Mouse (Mus musculus) left cerebral cortex, adult 11 months (tissue): Measurements from ENCODE around the gene Sv2b.
"Not testable (repeated sequence)": the region's sequence is repeated elsewhere in the genome, so short reads cannot be mapped to it uniquely, and the experiment has no call there.

ENCODE experiments used
- DNase-seq: peaks from one replicate; pipeline ENCODE4 v3.0.0; 2022; ENCODE audit warnings: low spot score

The Sv2b gene

DNA sequence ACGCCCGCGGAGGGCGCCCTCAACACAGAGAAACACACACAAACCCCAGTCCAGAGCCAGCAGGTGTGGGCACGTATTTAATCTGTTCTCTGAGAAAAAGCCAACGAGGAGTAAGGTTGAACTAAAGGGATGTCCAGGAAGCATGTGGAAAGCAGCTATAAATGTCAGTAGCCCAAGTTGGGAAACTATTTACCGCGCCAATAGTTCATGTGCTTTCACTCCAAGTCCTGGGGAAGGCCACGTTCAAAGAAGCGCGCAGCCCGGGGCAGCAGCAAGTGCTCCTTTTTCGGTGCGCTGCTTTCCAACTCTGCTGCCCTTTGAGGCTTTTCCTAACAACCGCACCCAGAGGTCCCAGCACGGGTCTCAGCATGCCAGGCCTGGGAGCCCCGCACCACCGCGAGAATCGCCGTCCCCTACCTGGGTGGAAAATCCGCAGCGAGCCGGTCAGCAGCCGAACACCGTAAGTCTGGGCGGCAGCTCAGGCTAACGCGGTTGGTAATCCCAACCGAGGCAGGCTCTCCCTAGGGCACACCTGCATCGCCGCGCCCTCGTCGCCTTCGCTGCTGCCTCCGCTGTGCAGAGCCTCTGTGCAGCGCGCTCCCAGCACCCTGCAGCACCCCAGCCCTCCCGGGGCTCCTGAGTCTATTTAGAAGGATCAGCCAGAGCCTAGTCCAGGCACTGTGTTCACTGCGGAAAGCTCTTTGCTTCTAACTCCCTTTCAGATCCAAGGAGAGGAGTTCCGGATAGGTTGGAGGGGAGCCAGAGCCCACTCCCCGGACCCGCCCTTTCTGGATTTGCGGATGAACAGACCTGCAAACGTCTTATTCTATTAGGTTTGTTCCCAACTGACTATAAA, at the start of gene Sv2b:
Gene Sv2b, minus strand, starts transcription at position 806 of the 856 bp plus-strand sequence.
- no peak for DNase-seq

DNA sequence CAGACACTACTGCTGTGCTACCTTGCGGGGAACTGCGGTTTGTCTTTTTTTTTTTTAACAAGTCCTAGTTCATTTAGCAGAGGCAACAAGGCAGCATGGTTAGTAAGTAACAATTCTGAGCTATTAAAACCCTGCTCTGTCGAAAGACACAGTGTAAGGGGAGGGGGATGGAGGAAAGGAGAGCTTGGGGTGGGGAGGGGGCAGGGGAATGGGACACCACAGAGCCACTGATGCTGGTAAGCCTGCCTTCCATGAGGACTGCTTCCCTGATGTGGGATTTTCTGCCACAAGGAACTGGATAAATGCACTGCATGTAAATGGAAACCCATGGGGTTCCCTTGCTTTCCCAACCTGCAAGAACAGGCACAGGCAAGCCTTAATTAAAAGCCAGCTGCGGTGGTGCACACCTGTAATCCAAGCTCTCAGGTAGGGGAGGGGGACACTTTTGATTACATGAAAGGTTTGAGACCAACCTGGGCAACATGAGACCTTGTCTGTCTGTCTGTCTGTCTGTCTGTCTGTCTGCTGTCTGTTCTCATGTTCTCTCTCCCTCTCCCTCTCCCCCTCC, 49.3 kb upstream of the Sv2b start:
- DNase-seq, result no peak

- DNase-seq, result no peak
Observed at GRCm38 (mm10) chr7:75355521-75355920, 46.5 kb upstream of the Sv2b start.

- no peak for DNase-seq
Observed at GRCm38 (mm10) chr7:75352777-75353374, 43.8 kb upstream of the Sv2b start.

DNA sequence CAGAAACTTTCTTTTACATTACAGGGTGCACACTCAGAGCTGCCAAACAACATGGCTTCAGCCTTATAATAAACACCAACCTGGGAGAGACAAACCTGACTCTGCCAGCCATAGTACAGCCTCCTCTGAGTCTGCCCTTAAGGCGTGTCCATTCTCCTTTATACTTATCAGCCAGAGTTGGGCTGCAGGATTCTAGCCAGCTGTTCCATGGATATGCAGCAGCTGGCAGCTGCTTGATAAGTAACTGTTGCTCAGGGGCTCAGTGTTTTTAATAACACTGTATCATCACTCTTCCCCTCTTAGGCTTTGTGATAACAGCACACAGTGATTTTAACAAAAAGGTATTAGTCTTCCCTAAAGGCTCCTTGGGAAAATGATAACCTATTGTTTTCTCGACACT, 41.1 kb upstream of the Sv2b start:
- DNase-seq, result no peak

DNA sequence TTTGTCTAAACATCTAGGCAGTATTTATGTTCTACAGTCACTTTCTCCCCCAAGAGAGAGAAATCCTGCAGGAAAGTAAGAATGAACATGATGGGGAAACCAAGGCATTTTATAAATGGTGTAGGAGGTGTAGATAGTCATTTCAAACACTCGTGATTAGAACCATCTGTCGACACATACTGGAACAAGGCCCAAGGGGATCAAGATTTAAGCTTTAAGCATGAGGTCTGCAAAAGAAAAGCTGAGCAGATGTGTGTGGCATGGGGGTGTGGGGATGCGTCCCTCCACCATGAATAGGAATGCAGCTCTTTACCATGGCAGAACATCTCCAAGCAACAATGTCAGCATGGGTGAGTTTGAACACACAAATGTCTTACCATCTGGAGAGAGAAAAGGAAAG, 23.2 kb upstream of the Sv2b start:
- DNase-seq, result no peak

DNA sequence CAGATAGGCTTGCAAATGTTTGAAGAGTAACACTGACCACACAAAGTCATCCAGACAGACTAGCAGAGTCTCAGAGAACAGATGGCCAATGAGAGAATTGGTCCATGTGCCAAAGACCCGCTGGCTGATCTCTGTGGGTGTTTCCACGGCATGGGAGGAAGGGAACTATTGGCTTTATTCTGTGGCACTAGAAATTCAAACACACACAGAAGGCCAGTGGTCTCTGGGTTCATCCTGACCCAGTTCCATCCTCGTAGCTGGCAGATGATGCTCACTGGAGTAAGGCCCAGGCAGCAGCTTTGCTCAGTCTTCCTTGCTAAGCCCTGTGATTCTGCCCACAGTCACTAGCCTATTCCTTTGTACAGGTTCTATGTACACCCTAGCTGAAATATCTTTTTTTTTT, 20.7 kb upstream of the Sv2b start:
- DNase-seq, result no peak

GRCm38 (mm10) chr7:75328721-75329362, 19.8 kb upstream of the Sv2b start:
- no peak for DNase-seq

- DNase-seq, result no peak
Observed at GRCm38 (mm10) chr7:75325273-75325672, 16.2 kb upstream of the Sv2b start.

GRCm38 (mm10) chr7:75322742-75323141, 13.7 kb upstream of the Sv2b start:
- not testable (repeated sequence) for DNase-seq

- no peak for DNase-seq
Observed at GRCm38 (mm10) chr7:75320009-75320408, 10.9 kb upstream of the Sv2b start.

DNA sequence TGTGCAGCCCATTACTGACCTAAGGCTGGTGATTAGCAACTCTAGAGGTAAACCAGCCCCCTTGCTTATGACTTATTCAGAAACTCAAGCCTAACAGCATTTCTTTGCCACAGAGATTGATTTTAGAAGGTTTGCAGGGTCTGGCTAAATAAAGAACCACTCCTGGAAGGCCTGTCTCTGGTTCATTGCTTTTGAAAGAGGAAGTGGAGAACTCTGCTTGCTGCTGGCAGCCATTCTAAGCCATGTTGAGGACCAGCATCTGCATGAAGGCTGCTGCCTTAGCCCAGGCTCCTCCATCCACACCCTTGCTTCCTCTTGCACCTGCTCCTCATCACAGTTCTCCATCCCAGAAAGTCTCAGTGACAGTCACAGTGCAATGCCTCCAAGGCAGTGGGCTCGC, 9.3 kb upstream of the Sv2b start:
- no peak for DNase-seq

DNA sequence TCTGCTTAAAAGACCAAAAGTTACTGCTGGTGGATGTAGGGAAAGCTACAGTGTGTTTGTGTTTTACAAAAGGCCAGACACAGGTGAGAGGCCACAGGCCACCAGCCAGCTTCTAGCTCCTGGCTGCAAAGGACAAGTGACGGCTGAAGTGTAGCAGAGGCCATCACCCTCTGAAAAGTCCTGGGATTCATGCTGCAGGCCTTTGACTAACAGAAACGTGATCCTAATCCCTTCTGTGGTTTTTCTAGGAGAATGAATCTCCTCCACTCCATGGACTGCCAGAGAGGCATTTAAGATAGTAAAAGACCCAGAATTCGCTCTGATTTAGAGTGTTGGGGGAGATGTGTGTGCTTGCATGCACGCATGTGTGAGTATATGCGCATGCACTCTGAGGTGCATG, 5.8 kb upstream of the Sv2b start:
- no peak for DNase-seq

GRCm38 (mm10) chr7:75309570-75309969, 508 bp upstream of the Sv2b start:
- no peak for DNase-seq

- DNase-seq, result no peak
Observed at GRCm38 (mm10) chr7:75308140-75308456, 964 bp downstream of the Sv2b start.

GRCm38 (mm10) chr7:75307570-75308087, 1.4 kb downstream of the Sv2b start:
- no peak for DNase-seq

GRCm38 (mm10) chr7:75305901-75306465, 3.1 kb downstream of the Sv2b start:
- no peak for DNase-seq

- DNase-seq, result no peak
Observed at GRCm38 (mm10) chr7:75302523-75303215, 6.4 kb downstream of the Sv2b start.

DNA sequence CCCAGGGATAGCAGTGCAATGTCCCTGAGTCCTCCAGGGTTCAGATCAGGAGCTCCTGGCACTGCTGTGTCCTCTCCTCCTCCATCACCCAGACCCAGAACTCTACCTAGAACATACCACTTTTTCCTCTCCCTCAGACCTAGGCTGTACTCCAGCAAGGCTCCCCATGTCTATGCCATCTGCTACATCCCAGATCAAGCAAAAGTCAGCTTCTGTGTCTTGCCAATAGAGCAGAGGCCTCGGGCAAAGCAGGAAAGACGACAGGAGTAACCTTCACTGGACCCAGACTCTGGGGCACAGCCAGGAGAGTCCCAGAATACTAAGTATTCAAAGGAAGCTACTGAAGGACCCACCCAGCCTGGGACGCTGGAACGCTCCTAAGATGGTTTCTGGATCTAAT, 9.8 kb downstream of the Sv2b start:
- DNase-seq, result no peak

DNA sequence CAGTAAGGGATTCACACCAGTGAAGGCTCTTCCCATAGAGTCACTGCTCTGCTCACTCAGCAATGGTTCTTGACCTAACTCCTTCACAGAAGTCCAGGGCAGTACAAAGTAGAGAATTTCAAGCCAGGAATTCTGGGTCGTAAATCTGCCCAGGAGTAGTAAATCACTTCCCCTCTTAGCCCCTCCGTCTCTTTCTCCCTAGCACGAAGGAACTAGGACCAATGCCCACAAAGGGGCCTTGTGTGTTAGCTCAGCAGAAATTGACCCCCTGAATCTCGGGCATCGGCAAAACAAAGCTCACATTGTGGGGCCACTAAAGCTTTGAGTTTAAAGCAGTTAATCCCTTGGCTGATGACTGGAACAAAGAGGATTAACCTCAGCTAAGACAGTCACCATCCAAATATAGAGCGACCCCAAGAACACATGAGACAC, 12.4 kb downstream of the Sv2b start:
- DNase-seq, result no peak

DNA sequence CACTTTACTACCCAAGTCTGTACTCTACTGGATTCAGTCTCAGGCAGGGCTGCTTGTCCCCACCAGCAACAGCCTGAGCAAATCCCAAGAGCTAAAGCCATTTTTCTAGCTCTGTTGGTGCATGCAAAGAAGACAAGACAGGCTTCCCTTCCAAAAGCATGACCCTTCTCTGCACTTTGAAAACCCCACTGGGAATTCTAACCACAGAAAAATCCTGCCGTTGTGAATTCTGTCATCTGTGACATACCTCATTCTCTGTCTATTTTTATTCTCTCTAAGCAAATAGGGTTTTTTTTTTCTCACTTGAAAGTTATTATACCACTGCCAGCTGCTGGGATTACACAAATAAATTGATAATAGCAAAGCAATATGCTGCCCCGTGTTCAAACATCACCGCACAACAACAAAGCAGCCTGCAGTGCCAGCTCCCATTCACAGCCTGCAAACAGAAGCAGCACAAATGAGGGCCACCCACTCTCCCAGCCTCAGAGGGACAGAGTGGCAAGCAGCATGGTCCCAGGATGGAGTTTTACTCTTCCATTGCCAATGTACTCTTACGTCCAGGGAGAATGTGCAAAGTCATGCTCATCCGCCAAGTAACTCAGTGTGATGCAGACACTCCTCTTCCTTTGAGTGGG, 13.7 kb downstream of the Sv2b start:
- DNase-seq, result no peak
